Mouse (Mus musculus) small intestine, adult 2 months (tissue): Measurements from ENCODE around the gene Car6. TPM values are rescaled to one million over a fixed set of nuclear protein-coding genes. Genes with fewer than 3 reads are reported as not detected.

Experiments used
- H3K27ac ChIP-seq: fragments of 200-500 bp; 2 replicates; pipeline ENCODE4 v1.5.1; 2012; ENCODE audit warnings: low read depth, low read length, control low read depth, inconsistent platforms; ENCODE audit not compliant: insufficient read depth
- H3K27me3 ChIP-seq: fragments of 200-500 bp; 2 replicates; pipeline ENCODE4 v1.6.1; 2012; ENCODE audit warnings: mild to moderate bottlenecking, moderate library complexity, low read length, inconsistent platforms; ENCODE audit not compliant: control insufficient read depth, insufficient read depth
- H3K36me3 ChIP-seq: fragments of 200-500 bp; 2 replicates; pipeline ENCODE4 v1.6.1; 2012; ENCODE audit warnings: mild to moderate bottlenecking, low read length, control low read depth, inconsistent platforms; ENCODE audit not compliant: control insufficient read depth, insufficient read depth
- H3K4me1 ChIP-seq: fragments of 200-500 bp; 2 replicates; pipeline ENCODE4 v1.6.1; 2012; ENCODE audit warnings: low read length, inconsistent platforms, mixed read lengths; ENCODE audit not compliant: control insufficient read depth, insufficient read depth, insufficient read length
- H3K4me3 ChIP-seq: fragments of 200-500 bp; 2 replicates; pipeline ENCODE4 v1.5.1; 2012; ENCODE audit warnings: low read depth, mild to moderate bottlenecking, control low read depth, inconsistent platforms, low read length, moderate library complexity
- CTCF ChIP-seq: fragments of 200-500 bp; IDR thresholded peaks from 2 replicates; pipeline ENCODE4 v1.5.1; 2012; ENCODE audit warnings: low read depth, mild to moderate bottlenecking, control low read depth, inconsistent platforms, low read length, moderate library complexity, mixed read lengths; ENCODE audit not compliant: insufficient replicate concordance, insufficient read length; ENCODE audit errors: extremely low read depth
- POLR2A ChIP-seq: fragments of 200-500 bp; IDR thresholded peaks from 2 replicates; pipeline ENCODE4 v1.6.1; 2012; ENCODE audit warnings: low read depth, mild to moderate bottlenecking, control low read depth, inconsistent platforms, low read length, moderate library complexity
- WGBS: fragments of 180-500 bp; shearing (Covaris S2); methylation state at CpG from one replicate; pipeline ENCODE4 v1.1.7; 2018; 5-methylcytosine and 5-hydroxymethylcytosine counted together
- polyA plus RNA-seq: library from polyadenylated mRNA; depleted of rRNA; stranded (reverse); fragments of >200 nt; gene quantifications from 2 replicates; pipeline ENCODE4 v1.2.3, GENCODE M21; 2012; rRNA removed

Car6 gene
- polyA plus RNA-seq, 1 experiment: not detected

GRCm38 (mm10) chr4:150138084-150138543, 63.0 kb downstream of the Car6 start:
- 17% methylated on average over 9 of the region's 9 CpGs for WGBS
- Histone ChIP-seq H3K27ac (no peak overlapping the region), H3K36me3 (peaks cover 26% of the 10 kb centered on the region), H3K4me3 (peak overlapping the region; percentile 6; the same call in 1 of the 2 replicates), H3K27me3 (no peaks in the 10 kb centered on the region), H3K4me1 (peaks cover 11% of the 10 kb centered on the region)
- TF ChIP-seq CTCF: no peak
- TF ChIP-seq POLR2A: no peak

- H3K36me3 ChIP-seq: peaks cover 22% of the 10 kb centered on the region
- no peak overlapping the region for H3K4me3 ChIP-seq
- H3K4me1 ChIP-seq: peaks cover 12% of the 10 kb centered on the region
- H3K27ac ChIP-seq: no peak overlapping the region
- WGBS: 80% methylated on average over 7 of the region's 7 CpGs
- TF ChIP-seq CTCF (no peak), POLR2A (no peak)
- no peaks in the 10 kb centered on the region for H3K27me3 ChIP-seq
Measured at GRCm38 (mm10) chr4:150137368-150138083, 63.6 kb downstream of the Car6 start.

Other genes with a start within 250 kb of the Car6 start
- gene Spsb1, start 246.3 kb downstream of the Car6 start, polyA plus RNA-seq: 17.4 and 27.3 TPM in 2 replicates
- gene H6pd, start 192.3 kb downstream of the Car6 start, polyA plus RNA-seq: 17.7 and 22.0 TPM in 2 replicates
- 2.6 and 3.5 TPM in 2 replicates for gene Gpr157, start 114.0 kb downstream of the Car6 start, polyA plus RNA-seq
- gene Slc2a5, start 82.0 kb downstream of the Car6 start, polyA plus RNA-seq: 165 and 177 TPM in 2 replicates
- 47.2 and 68.9 TPM in 2 replicates for gene Slc2a7, start 52.4 kb downstream of the Car6 start, polyA plus RNA-seq
- gene Eno1, start 35.4 kb upstream of the Car6 start, polyA plus RNA-seq: 223 and 498 TPM in 2 replicates
- 37.1 and 72.8 TPM in 2 replicates for gene Rere, start 80.3 kb upstream of the Car6 start, polyA plus RNA-seq